11 mouse cellular contexts compared by ENCODE assay signal in genomic region chr11:81369497-81370425, GRCm38 (mm10).
A peak's percentile ranks its signal among the peaks of the same experiment; 100 is the strongest.
DNase-seq lines count a peak whose midpoint lies in the region; ATAC-seq and TF ChIP-seq lines count a peak whose summit lies in the region.
"Had no signal": no experiment of that assay in that cellular context is flagged by ENCODE, and none has a peak within 500 bp of the region (broad histone marks: within the 10 kb centered on the region; RNA-seq: fewer than 3 reads in every experiment).

No protein-coding gene starts in this region.

- H3ac ChIP-seq in myocyte (ENCODE audit: control insufficient read depth, insufficient read length), result no peak overlapping the region

- H3K27ac ChIP-seq in forebrain, embryonic 14.5 days (ENCODE audit: low read depth, low read length), result no peak overlapping the region
- no peak overlapping the region for H3K27ac ChIP-seq in forebrain, postnatal 0 days (ENCODE audit: low read depth, low read length)
- no peak overlapping the region; the same call in 1 of the 2 replicates for H3K27ac ChIP-seq in kidney, embryonic 14.5 days (ENCODE audit: low read depth, low read length)
- H3K27ac ChIP-seq: liver, embryonic 12.5 days had no signal

- no peak for TF ChIP-seq POLR2A in lung, adult 2 months (IDR thresholded peaks at IDR 0.05; ENCODE audit: borderline replicate concordance, extremely low read depth, low read depth, low read length)
- TF ChIP-seq POLR2A in myocyte (IDR thresholded peaks at IDR 0.05; ENCODE audit: insufficient read length, low read depth), result no peak

- H3K27me3 ChIP-seq in forebrain, embryonic 14.5 days (replicated peaks; ENCODE audit: control insufficient read depth, insufficient read depth, low read length), result no peaks in the 10 kb centered on the region
- H3K27me3 ChIP-seq in forebrain, postnatal 0 days (ENCODE audit: insufficient read depth, low read length), result no peaks in the 10 kb centered on the region
- H3K27me3 ChIP-seq in kidney, embryonic 14.5 days (ENCODE audit: control insufficient read depth, insufficient read depth, low read length), result no peaks in the 10 kb centered on the region
- H3K27me3 ChIP-seq in myocyte (ENCODE audit: control insufficient read depth, insufficient read depth, insufficient read length), result no peaks in the 10 kb centered on the region
- H3K27me3 ChIP-seq: liver, embryonic 12.5 days had no signal

- no peak for ATAC-seq in forebrain, embryonic 14.5 days
- no peak for ATAC-seq in forebrain, postnatal 0 days
- ATAC-seq in kidney, embryonic 14.5 days (ENCODE audit: low FRiP score, low TSS enrichment), result peak; percentile 69
- ATAC-seq: liver, embryonic 12.5 days; Patski had no signal

- TF ChIP-seq CTCF in forebrain, postnatal 0 days (IDR thresholded peaks at IDR 0.05; ENCODE audit: low read depth), result no peak
- no peak for TF ChIP-seq CTCF in lung, adult 2 months (IDR thresholded peaks at IDR 0.05; ENCODE audit: insufficient read depth, low read length)

- no peaks in the 10 kb centered on the region for H3K79me2 ChIP-seq in myocyte (ENCODE audit: control insufficient read depth, insufficient read depth)

- no peak overlapping the region for H3K4me3 ChIP-seq in forebrain, embryonic 14.5 days (ENCODE audit: low read depth, low read length)
- H3K4me3 ChIP-seq in forebrain, postnatal 0 days (ENCODE audit: low read depth, low read length), result no peak overlapping the region
- H3K4me3 ChIP-seq in lung, adult 2 months (replicated peaks; ENCODE audit: extremely low read depth, low read depth, low read length), result no peak overlapping the region
- H3K4me3 ChIP-seq in kidney, embryonic 14.5 days (ENCODE audit: low read length), result no peak overlapping the region
- no peak overlapping the region for H3K4me3 ChIP-seq in myocyte
- H3K4me3 ChIP-seq: liver, embryonic 12.5 days had no signal

- peak; percentile 13 for DNase-seq in forebrain, embryonic 14.5 days (ENCODE audit: low spot score)
- no peak for DNase-seq in forebrain, postnatal 0 days
- DNase-seq in lung, postnatal 10 days, result peak; percentile 21
- no peak for DNase-seq in lung, adult 2 months
- DNase-seq in spleen, postnatal 10 days (ENCODE audit: low spot score in 2 of 2), result no peak
- no peak for DNase-seq in right cerebral cortex, postnatal 25 days
- DNase-seq: cerebellum, postnatal 25 days had no signal

- H3K9ac ChIP-seq in forebrain, embryonic 14.5 days (ENCODE audit: low read length), result no peak overlapping the region
- no peak overlapping the region for H3K9ac ChIP-seq in forebrain, postnatal 0 days
- H3K9ac ChIP-seq in kidney, embryonic 14.5 days (ENCODE audit: low read depth, low read length), result no peak overlapping the region
- H3K9ac ChIP-seq: liver, embryonic 12.5 days had no signal

- H3K4me2 ChIP-seq in forebrain, embryonic 14.5 days (ENCODE audit: low read length), result no peak overlapping the region
- H3K4me2 ChIP-seq in forebrain, postnatal 0 days (ENCODE audit: low read depth), result no peak overlapping the region
- H3K4me2 ChIP-seq in kidney, embryonic 14.5 days (replicated peaks; ENCODE audit: low read depth, low read length), result no peak overlapping the region
- H3K4me2 ChIP-seq in myocyte (ENCODE audit: low read depth), result no peak overlapping the region
- H3K4me2 ChIP-seq: liver, embryonic 12.5 days had no signal

- WGBS in forebrain, embryonic 14.5 days, result 59% methylated on average over 10 of the region's 10 CpGs
- WGBS in forebrain, postnatal 0 days, result 56% methylated on average over 10 of the region's 10 CpGs
- WGBS in lung, adult 2 months, result 49% methylated on average over 10 of the region's 10 CpGs
- 21% methylated on average over 10 of the region's 10 CpGs for WGBS in kidney, embryonic 14.5 days

- peaks cover 4% of the 10 kb centered on the region; the same call in 1 of the 2 replicates for H3K4me1 ChIP-seq in forebrain, embryonic 14.5 days (ENCODE audit: control insufficient read depth, insufficient read depth, low read length)
- H3K4me1 ChIP-seq in forebrain, postnatal 0 days (ENCODE audit: insufficient read depth), result no peaks in the 10 kb centered on the region
- no peaks in the 10 kb centered on the region for H3K4me1 ChIP-seq in lung, adult 2 months (ENCODE audit: control insufficient read depth, insufficient read depth, low read length)
- H3K4me1 ChIP-seq in kidney, embryonic 14.5 days (ENCODE audit: control insufficient read depth, insufficient read depth, low read length), result peaks cover 34% of the 10 kb centered on the region
- H3K4me1 ChIP-seq: liver, embryonic 12.5 days had no signal

- H3K36me3 ChIP-seq in forebrain, embryonic 14.5 days (ENCODE audit: control insufficient read depth, insufficient read depth, low read length), result no peaks in the 10 kb centered on the region
- no peaks in the 10 kb centered on the region for H3K36me3 ChIP-seq in forebrain, postnatal 0 days (ENCODE audit: insufficient read depth)
- no peaks in the 10 kb centered on the region for H3K36me3 ChIP-seq in kidney, embryonic 14.5 days (ENCODE audit: control insufficient read depth, insufficient read depth, low read length)
- no peaks in the 10 kb centered on the region for H3K36me3 ChIP-seq in myocyte (ENCODE audit: control insufficient read depth, insufficient read depth)
- H3K36me3 ChIP-seq: liver, embryonic 12.5 days had no signal

- no peaks in the 10 kb centered on the region for H3K9me3 ChIP-seq in forebrain, embryonic 14.5 days (replicated peaks; ENCODE audit: control insufficient read depth, low read length)
- no peaks in the 10 kb centered on the region for H3K9me3 ChIP-seq in forebrain, postnatal 0 days (ENCODE audit: low read length)
- H3K9me3 ChIP-seq in kidney, embryonic 14.5 days (ENCODE audit: control insufficient read depth, low read length), result no peaks in the 10 kb centered on the region
- H3K9me3 ChIP-seq: liver, embryonic 12.5 days had no signal

TF ChIP-seq in myocyte, 11 proteins besides CTCF, POLR2A, EP300 and RAD21:
- no peak for TF ChIP-seq MYOD1 (IDR thresholded peaks at IDR 0.05; ENCODE audit: control insufficient read depth in 1 of 3, insufficient read length in 2 of 3, low read depth in 2 of 3)
- no peak for TF ChIP-seq SRF (IDR thresholded peaks at IDR 0.05; ENCODE audit: control insufficient read depth, insufficient read length, low read depth)
- TF ChIP-seq USF1 (IDR thresholded peaks at IDR 0.05; ENCODE audit: low read depth), result peak; percentile 12
TF ChIP-seq in myocyte: peak in this region for 1.

Comparison
In these comparisons a context has a peak if more than half of its experiments do, and no peak if none do; other contexts are left out.
1. DNase-seq: peak in forebrain, embryonic 14.5 days (single experiment) and lung, postnatal 10 days (single experiment); none in forebrain, postnatal 0 days (single experiment), lung, adult 2 months (single experiment), spleen, postnatal 10 days (0 of 2) and right cerebral cortex, postnatal 25 days (single experiment).